Mouse (Mus musculus) right cerebral cortex, adult 18-20 months (tissue): ENCODE measurements around the gene Psmf1.

ENCODE experiments used
- DNase-seq: peaks from one replicate; pipeline ENCODE4 v3.0.0; 2022; ENCODE audit warnings: mixed read lengths

The Psmf1 gene

DNA sequence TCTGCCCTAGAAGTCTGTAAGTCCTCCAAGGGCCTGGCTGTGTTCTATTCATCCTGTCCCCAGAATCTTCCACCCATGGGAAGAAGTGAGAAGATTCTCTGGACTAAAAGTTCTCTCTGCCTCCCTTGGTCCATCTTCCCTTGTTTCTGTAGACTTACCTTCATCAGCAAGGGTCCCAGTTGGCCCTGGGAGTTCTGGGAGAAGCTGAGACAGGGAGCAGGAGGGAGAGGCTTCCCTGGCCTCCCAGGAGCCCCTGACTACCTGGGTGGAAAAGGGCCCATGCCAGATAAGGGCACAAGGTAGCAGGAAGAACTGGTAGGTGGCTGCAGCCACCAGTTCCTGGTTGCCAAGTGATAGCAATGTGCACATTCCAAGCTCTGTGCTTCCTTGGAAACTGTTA is at the start of gene Psmf1:
TSS of gene Psmf1 (minus strand) at position 342 of the 400 bp plus-strand sequence.
- no peak for DNase-seq

DNA sequence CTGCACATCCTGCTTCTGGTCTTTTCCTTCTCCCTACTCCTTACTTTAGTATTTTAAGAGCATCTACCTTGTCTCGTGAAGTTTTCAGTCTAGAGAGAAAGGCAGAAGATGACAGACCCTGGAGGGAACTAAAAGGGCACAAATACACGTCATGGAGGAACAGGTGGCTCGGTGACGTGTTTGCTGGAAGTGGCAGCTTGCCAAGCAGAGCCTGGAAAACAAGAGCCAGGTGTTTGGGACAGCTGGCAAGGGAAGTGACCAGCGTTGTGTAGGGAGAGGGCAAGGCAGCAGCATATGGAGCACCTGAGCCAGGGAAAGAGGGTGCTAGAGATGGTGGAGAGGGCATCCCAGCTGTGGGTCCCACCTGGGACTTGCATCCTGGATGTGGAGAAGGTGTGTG is 47.2 kb upstream of the Psmf1 start:
- no peak for DNase-seq

DNA sequence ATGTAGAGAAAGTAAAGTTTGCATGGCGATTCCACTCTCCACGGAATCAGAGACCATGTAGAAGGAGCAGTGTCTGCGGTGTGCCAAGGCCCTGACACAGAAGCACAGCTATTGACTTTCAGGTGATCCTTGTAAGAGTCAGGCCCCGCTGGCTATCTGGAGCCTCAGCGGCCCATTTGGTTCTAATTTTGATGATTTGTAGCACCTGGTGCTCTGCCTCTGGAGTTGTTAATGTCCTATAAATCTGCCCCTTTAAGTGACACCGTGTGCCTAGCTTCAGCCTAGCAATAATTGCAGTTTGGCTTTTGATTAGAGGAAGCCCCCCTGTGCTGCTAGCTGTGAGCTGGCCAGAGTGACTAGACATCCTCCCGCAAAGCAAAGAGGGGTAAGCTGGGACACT is 46.2 kb upstream of the Psmf1 start:
- no peak for DNase-seq

DNA sequence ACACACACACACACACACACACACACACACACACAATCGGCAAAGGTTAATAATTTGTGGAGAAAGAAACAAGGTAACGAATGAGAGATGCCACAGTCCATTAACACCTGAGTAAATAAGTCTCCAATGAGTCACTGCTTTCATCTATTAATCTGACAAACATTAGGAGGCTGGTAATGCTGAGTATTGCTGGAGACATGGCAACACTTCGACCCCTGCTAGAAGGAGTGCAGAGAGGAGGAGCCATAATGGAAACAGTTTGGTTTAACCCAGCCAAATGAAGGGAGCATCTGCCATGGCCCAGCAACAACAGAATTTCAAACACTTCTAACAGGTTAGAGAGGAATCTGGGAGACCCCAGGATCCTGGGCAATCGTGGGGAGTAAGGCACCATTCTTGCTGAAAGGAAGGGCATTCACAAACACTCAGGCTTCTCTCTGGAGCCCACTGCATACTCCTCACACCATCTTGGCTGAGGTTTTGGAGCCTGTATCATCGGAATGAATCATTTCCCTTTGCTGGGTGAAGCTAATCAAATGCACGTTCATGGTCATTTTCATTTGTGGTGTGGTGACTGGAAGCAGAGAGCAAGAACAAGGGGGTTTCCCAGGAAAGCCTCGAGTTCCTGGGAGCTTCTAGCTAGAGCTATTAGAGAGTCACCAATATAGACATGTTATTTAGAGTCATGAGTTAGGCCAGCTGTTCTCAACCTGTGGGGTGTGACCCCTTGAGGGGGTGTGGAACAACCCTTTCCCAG is 44.4 kb upstream of the Psmf1 start:
- DNase-seq = no peak

DNA sequence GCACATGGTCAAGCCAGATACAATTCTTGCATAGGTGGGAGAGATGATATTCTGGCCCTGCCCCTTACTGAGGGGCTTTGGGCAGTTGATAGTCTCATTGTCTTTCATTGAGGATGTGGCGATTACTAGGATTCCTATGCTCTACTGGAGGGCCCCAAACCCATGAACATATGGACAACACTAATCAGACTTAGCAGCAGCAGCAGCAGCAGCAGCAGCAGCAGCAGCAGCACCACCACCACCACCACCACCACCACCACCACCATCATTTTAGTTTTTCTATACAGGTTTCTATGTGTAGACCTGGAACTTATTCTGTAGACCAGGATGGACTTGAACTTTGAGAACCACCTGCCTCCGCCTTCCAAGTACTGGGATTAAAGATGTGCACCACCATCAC is 39.5 kb upstream of the Psmf1 start:
- no peak for DNase-seq

DNA sequence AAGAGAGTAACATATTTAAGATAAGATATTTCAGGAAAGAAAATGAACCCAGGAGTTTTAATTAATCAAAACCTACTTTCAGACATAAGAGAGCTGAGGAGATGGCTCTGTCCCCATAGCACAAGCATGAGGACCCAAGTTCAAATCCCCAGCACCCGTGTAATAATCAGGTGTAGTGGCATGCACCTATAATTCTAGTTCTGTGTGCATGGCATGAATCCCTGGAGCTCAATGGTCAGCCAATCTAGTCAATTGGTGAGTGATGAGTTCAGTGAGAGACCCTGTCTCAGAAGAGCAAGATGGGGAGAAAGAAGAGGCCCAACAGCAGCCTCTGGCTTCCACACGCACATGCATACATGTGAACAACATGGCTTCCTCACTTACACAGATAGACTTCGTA is 33.4 kb upstream of the Psmf1 start:
- no peak for DNase-seq

DNA sequence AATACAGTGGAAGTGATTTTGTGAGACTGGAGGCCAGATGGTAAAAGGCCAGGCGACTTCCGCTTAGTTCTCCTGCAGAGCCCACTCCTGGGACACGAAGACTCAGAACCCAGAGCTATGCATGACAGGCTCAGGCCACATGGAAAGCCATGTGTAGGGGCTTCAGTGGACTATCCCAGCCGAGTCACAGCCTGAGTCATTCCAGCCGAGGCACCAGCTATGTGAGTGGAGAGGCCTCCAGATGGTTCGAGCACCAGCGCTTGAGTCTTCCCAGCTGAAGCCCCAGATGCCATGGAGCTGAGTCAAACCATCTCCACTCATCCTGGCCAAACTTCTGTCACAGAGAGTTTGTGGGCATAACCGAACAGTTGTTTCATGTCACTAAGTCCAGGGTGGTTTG is 29.5 kb upstream of the Psmf1 start:
- peak; percentile 17 for DNase-seq

DNA sequence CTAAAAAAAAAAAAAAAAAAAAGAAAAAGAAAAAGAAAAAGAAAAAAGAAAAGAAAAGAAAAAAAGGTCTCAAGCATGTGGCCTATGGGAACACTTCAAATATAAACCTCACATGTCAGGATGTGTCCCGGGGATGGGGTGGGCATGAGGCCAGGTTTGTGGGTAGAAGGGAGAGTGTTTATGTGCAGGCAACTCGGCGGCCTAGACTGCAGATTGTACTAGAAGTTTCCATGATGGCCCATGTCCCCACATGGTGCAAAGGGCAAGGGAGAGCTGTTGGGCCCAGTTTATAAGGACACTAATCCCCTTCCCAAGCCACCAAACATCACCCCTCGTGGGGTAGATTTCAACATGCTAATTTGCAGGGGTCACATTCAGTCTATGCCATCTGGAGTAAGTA is 28.2 kb upstream of the Psmf1 start:
- no peak for DNase-seq

DNA sequence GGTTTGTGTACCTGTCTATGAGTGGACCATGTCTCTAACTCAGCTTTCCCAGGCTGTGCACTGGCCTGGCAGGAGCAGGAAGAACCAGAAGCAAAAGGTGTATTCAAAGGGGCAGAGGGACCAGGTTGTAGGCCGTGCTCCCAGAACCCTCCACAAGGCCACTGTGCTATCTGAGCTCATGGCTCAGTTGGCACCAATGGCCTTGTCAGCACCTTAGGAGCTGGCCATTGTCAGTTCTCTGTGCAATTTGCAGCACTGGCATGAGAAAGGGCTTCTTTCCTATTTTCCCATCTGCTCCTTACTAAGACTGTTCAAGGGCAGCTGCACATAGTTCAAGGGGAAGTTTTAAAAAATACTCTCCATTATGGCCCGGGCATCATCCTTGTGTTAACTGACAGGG is 20.6 kb upstream of the Psmf1 start:
- DNase-seq = no peak

DNA sequence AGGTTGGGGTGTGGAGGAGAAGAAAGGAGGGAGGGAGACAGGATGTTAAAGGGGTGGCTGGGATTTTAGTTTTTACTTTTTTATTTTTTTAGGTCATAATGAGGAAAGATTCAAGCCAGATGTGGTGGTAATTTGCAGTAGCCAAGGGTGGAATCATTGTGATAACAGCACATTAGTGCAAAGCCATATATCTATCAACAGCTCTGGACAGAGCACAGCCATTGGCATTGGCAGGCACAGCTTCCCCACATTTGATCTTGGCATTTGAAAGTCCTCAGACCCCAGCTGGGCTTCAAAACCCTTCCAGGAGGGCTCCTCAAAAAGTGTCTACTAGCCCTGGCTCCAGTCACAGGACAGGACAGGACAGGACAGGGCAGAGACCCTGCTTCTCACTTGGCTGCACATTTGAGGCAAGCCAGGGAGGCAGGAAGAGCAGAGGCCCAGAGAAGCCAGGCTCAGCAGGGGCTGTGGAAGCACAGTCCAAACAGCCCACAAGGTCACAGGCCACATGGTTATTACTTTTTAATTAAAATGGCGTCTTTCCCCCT is 14.9 kb upstream of the Psmf1 start:
- DNase-seq = no peak

DNA sequence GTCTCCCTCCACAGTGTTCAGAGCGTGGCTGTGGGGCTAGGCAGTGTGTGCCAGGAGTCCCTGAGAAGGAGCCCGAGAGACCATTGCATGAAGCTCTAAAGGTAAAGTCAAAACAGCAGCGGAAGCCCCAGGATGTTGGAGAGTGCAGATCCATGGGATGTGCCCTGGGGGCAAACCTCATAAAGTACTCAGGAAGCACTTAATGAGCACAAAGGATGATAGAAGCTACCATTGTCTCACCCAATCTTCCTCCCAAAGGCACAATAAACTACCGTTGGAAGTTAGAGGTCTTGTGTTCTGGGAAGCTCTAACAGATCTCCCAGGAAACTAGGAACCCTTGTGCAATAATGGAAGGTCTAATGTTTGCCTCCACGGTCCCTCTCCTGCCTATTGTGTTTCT is 13.5 kb upstream of the Psmf1 start:
- DNase-seq = no peak

DNA sequence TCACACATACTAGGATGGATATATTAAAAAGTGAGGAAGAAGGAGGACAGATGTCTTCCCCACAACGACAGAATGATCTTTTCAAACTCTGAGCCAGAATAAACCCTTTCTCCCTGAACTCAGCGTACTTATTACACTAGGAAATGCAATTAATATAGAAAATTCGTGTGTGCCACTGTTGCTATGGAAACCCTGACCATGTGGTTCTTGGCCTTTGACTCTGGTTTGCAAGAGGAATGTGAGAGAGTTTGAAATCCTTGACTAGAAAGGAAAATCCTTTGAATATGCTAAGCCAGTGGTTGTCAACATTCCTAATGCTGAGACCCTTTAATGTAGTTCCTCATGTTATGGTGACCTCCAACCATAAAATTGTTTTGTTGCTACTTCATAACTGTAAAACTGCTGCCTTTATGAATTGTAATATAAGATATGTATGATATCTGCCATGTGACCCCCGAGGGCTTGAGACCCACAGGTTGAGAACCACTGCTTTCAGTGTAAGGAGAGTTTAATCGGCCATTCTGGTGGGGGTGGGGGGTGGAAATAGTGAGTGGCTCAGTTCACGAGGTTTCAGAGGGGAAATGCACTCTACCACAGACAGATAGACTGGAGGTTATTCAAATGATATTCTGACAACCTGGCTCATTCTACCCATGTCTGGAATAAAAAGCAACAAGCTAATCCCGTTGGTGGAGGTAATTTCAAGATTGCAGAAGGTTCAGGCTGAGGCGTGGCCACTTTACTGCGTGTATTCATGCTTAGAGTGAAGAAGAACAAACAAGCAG is 12.5 kb upstream of the Psmf1 start:
- no peak for DNase-seq

DNA sequence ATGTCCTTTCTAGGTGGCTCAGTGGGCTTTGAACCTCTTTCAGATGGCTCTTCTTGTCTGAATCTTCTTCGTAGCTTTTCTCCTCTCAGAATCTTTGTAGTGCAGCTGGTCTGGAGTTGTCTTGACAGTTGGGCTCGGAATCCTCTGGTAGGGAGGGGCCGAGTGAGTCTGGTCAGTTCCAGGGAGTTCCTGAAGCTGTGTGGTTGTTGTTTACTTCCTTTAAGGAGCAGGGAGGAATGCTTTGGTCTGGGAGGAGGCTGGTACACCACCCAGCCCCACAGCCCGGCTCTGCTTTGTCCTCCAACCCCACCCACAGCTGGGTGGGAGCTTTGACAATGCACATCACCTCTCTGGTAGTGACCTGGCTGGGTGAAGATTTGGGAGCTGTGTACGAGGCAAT is 7.3 kb upstream of the Psmf1 start:
- no peak for DNase-seq

DNA sequence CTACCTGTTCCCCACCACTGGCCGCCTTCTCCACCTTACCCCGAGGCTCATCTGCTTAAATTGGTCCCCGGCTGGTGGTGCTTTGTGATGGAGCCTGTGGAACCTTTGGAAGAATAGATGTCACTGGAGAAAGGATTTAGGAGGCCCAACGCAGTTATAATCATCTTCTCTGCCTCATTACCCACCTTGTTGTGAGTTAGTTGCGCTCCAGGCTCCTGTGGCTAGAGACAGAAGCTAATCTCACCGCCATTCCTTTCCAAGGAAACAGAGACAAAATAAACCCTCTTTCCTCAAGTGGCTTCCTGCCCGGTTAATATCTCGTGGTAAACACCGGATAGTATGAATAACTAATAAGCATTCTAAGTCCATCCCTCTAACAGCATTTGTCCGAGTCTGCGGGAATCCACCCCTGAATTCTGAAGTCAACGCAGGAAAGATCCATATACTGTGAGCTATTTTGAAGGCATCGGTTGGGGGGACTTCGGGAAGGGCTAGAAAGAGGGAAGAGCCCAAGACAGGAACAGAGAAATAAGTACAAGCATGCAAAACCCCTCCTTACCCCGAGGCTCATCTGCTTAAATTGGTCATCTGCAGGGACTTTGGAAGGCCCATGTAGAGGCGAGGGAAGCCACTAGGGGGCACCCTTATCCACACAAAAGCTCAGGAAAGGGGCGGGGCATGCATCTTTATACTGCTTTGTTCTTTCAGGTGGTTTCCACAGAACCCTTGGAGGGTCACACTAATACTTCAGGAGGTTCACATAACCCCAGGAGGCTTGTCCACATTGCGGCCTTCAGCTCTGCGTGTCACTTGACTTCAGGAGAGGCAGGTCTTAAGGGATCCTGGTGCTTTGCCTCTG is 4.1 kb upstream of the Psmf1 start:
- DNase-seq = peak; percentile 74

DNA sequence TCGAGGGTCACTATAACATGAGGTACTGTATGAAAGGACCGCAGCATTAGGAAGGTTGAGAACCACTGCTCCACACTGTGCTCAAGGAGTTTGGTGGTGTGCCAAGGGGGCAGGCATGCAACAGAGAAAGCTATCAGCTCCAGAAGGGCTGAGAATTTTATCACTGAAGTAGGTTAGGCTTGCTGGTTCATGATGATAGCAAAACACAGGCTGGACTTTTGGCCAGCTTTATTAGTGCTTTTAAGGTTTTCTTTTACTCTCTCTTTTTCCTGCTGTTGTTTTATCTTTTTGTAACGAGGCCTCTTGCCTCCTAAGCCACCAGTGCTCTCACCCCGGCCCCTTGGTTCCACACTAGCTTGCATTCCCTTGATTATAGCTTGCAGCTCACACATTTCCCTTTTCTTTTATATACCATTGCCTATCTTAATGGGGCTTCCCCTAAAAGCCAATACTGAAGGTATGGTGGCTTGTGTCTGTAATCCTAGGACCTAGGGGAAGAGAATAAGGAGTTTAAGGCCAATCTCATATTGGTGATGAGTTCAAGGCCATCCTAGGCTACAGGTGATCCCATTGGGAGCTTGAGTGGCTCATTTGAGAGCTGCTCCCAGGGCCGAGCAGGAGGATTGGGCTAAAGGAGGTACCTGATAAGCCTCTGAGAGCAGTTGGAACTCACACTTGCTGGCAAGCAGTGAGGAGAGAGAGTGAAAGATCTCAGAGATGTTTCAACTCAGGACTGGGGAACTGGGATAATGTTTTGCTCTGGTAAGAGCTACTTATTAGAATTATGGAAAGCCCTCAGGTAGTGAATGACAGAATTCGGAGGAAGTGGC is 921 bp downstream of the Psmf1 start:
- no peak for DNase-seq

DNA sequence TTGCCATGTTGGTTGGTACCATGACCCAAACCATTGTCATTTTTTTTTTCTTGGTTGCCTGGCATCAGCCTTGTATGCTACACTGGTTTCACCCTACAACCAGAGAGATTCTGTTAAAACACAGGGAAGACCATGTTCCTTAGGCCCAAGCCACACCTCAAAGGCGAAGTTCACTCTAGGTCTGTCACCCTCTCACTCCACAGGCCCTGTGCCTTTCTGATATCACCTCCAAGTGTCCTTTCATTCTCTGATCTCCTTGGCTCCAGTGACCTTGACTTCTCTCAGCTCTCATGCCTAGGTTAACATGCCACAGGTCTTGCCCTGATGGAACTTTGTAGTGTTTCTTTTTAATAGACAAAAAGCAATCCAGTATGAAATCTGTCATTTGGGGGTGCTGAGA is 1.9 kb downstream of the Psmf1 start:
- no peak for DNase-seq

DNA sequence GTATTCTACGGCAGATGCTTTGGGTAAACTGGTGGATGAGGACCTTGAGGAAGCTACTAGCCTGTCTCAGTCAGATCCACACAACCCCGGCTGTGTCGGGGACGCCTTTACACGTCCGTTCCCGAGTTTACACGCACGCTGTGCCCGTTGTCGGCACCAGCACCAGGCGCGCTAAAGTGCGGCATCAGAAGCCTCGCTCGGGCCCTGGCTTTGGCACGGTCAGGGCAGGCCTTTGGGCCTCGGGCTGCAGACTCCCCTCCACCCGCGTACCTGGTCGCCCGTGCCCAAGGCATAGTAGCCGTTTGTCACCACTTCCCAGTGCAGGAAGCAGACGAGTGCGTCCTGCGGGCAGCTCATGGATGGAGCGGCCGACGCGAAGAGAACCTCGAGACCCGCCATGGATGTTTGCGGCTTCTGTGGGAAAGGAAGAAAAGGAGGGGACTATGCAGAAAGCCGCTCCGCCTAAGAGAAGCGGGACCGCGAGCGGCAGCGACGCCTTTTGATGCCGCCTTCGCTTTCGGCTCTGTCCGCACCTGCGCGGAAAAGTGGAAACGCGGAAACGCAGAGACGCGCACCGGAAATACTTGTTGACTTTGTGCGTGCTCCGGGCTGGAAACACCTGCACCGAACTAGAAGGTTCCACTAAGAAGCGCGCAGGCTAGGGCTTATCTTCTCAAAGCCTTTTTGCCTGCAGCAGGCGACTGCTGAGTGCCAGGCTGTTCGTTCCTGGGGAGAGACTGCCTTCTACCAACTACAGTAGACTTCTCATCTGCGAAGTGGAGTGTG is 3.1 kb downstream of the Psmf1 start:
- peak; percentile 91 for DNase-seq

DNA sequence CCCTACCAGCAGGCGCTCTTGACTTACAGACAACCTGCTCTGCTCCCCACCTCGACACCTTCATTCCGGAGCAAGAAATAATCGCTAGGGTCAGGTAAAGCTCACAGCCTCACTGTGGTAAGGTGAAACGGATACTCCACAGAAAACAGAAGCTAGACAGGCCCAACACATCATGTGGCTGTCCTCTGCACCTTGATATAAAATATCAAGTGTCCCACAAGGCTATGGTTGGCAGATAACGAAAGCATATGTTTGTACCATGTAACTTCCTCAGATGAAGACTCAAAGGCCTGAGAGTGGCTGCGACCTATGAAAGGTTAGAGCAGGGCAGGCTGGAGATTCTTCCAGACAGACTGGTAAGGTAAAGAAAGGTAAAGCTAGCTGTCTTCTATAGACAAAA is 4.5 kb downstream of the Psmf1 start:
- no peak for DNase-seq

DNA sequence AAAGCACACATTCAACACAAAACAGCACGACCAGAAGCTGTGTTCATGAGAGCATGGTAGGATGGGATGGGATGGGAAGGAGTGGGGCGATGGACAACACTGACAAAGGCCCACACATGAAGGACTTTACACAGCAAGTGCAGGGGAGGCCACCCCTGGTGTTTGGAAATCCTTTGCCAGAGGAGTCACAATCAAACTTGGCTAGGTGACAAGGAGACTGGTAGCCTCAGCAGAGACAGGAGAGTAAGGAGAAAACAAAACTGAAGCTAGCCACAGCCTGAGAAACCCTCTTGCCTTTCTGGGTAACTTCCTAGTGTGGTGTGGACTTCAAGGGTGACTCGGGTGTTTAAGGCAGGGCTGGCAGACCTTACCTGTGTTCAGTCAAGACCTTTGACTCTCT is 4.9 kb downstream of the Psmf1 start:
- DNase-seq = no peak

DNA sequence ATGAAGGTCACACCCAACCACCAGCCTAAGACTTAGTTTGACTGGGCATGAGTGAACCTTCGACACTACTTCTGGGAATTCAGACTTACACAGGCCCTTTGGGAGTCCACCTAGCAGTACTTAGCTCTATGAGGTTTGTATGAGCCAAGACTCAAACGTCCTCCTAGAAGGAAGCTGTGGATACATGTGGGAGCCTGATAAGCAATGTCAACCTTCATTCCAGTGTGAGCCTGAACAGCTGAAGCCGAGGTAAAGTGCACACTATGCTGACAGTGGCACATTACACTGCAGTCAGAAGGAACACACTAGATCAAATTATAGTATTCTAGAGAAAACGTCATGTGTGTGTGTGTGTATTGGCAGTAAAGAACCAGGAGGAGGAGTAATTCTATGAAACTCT is 5.5 kb downstream of the Psmf1 start:
- no peak for DNase-seq

DNA sequence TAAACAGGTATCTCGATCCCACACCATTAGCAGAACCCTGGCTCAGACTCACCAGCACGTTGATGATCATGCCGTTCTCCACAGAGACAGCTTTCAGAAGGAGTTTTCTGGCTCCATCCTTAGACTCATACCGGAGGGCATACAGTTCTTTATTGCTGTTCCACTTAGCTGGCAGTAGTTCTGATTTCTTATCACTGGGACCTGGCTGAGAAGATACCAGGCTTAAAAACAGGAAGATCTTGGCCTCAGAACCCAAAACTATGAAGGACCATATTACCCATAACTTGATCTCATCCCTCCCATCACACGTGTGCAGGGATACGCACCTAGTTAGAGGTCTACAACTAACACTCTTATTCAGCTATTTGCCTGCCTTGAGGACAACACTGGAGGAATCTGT is 8.6 kb downstream of the Psmf1 start:
- DNase-seq = no peak
